Mouse (Mus musculus) midbrain, embryonic 10.5 days (tissue): ENCODE measurements at regions not wholly inside any gene's neighbourhood (a gene's known extent, or its start where the extent isn't known, plus 50 kb on each side); places are given as distances from the start of the nearest gene placed in this dataset.

ENCODE experiments used
- DNase-seq: peaks from one replicate; pipeline ENCODE4 v3.0.0-alpha.2; 2017; ENCODE audit warnings: low spot score
- H3K27ac ChIP-seq: fragments of 300-500 bp; sonication (generic); replicated peaks from 2 replicates; pipeline ENCODE4 v1.5.1; 2016; ENCODE audit warnings: mild to moderate bottlenecking
- H3K27me3 ChIP-seq: fragments of 300-500 bp; sonication (generic); 2 replicates; pipeline ENCODE4 v1.6.1; 2016; ENCODE audit warnings: low read depth, mild to moderate bottlenecking; ENCODE audit not compliant: poor library complexity, severe bottlenecking
- H3K36me3 ChIP-seq: fragments of 300-500 bp; sonication (generic); 2 replicates; pipeline ENCODE4 v1.6.1; 2016; ENCODE audit warnings: mild to moderate bottlenecking, moderate library complexity
- H3K4me1 ChIP-seq: fragments of 300-500 bp; sonication (generic); 2 replicates; pipeline ENCODE4 v1.6.1; 2016
- H3K4me3 ChIP-seq: fragments of 300-500 bp; sonication (generic); 2 replicates; pipeline ENCODE4 v1.5.1; 2016; ENCODE audit warnings: mild to moderate bottlenecking, moderate library complexity
- H3K9me3 ChIP-seq: fragments of 300-500 bp; sonication (generic); replicated peaks from 2 replicates; pipeline ENCODE4 v1.6.1; 2016; ENCODE audit warnings: mild to moderate bottlenecking
- WGBS: fragments of 180-500 bp; shearing (Covaris S2); methylation state at CpG from one replicate; pipeline ENCODE4 v1.1.7; 2016; 5-methylcytosine and 5-hydroxymethylcytosine counted together

- DNase-seq = no peak
- no peaks in the 10 kb centered on the region for H3K4me1 ChIP-seq
- H3K36me3 ChIP-seq = no peaks in the 10 kb centered on the region
- 84% methylated on average over 3 of the region's 3 CpGs for WGBS
- H3K27me3 ChIP-seq = no peaks in the 10 kb centered on the region
- H3K9me3 ChIP-seq = no peaks in the 10 kb centered on the region
- H3K4me3 ChIP-seq = no peak overlapping the region
- no peak overlapping the region for H3K27ac ChIP-seq
Measured at GRCm38 (mm10) chr15:59954345-59954744, 62.1 kb downstream of the 4933412E24Rik start.

- no peak for DNase-seq
- Histone ChIP-seq H3K4me3 (no peak overlapping the region), H3K27me3 (no peaks in the 10 kb centered on the region), H3K9me3 (no peaks in the 10 kb centered on the region), H3K36me3 (no peaks in the 10 kb centered on the region), H3K27ac (no peak overlapping the region), H3K4me1 (no peaks in the 10 kb centered on the region)
- WGBS = 88% methylated on average over 4 of the region's 4 CpGs
Measured at GRCm38 (mm10) chr15:59953857-59954256, 62.6 kb downstream of the 4933412E24Rik start.

GRCm38 (mm10) chr15:59950617-59951216, 65.7 kb downstream of the 4933412E24Rik start:
- WGBS = 97% methylated on average over 3 of the region's 3 CpGs
- Histone ChIP-seq H3K9me3 (no peaks in the 10 kb centered on the region), H3K4me1 (0 out of 2 replicates have a peak, but pooled peaks cover 2% of the 10 kb centered on the region), H3K27ac (no peak overlapping the region), H3K36me3 (no peaks in the 10 kb centered on the region), H3K27me3 (no peaks in the 10 kb centered on the region), H3K4me3 (no peak overlapping the region)
- no peak for DNase-seq

DNA sequence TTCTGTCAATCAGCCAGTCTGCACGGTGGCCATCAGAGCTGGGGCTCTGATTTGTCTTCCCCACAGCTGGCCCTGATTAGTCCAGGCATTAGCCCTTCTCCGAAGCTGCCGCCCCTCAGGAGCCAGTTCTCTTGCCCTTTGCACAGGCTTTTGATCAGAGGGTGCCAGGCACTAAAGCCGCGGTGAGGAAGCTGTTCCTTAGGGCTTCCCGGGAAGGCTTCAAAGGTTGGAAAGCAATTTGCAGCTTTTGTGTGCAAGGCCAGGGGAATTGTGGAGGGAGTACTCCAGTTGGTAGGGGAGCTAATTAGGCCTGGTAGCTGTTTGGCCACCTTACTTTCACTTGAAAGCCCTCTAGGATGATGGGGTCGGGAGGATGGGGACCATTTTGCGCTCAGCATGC, 71.2 kb downstream of the 4933412E24Rik start:
- 5% methylated on average over 8 of the region's 8 CpGs for WGBS
- no peaks in the 10 kb centered on the region for H3K36me3 ChIP-seq
- H3K27ac ChIP-seq = no peak overlapping the region
- peak; percentile 28 for DNase-seq
- no peak overlapping the region for H3K4me3 ChIP-seq
- peaks cover 10% of the 10 kb centered on the region for H3K4me1 ChIP-seq
- 0 out of 2 replicates have a peak, but pooled peaks cover 8% of the 10 kb centered on the region for H3K9me3 ChIP-seq
- peaks cover 6% of the 10 kb centered on the region; the same call in 1 of the 2 replicates for H3K27me3 ChIP-seq

- 66% methylated on average over 5 of the region's 5 CpGs for WGBS
Measured at GRCm38 (mm10) chr15:59936486-59936885, 79.9 kb downstream of the 4933412E24Rik start.

GRCm38 (mm10) chr15:59913860-59914259, 102.6 kb downstream of the 4933412E24Rik start:
- no peaks in the 10 kb centered on the region for H3K27me3 ChIP-seq
- no peak for DNase-seq
- no peaks in the 10 kb centered on the region for H3K9me3 ChIP-seq
- H3K36me3 ChIP-seq = no peaks in the 10 kb centered on the region
- H3K4me1 ChIP-seq = no peaks in the 10 kb centered on the region
- H3K4me3 ChIP-seq = no peak overlapping the region
- WGBS = 80% methylated on average over 4 of the region's 4 CpGs
- H3K27ac ChIP-seq = no peak overlapping the region

More at GRCm38 (mm10) chr15:59936486-59936885, 79.9 kb downstream of the 4933412E24Rik start:
- no peaks in the 10 kb centered on the region for H3K27me3 ChIP-seq
- H3K4me1 ChIP-seq = no peaks in the 10 kb centered on the region
- H3K27ac ChIP-seq = no peak overlapping the region
- DNase-seq = no peak
- no peak overlapping the region for H3K4me3 ChIP-seq
- H3K9me3 ChIP-seq = 0 out of 2 replicates have a peak, but pooled peaks cover 7% of the 10 kb centered on the region
- H3K36me3 ChIP-seq = no peaks in the 10 kb centered on the region

DNA sequence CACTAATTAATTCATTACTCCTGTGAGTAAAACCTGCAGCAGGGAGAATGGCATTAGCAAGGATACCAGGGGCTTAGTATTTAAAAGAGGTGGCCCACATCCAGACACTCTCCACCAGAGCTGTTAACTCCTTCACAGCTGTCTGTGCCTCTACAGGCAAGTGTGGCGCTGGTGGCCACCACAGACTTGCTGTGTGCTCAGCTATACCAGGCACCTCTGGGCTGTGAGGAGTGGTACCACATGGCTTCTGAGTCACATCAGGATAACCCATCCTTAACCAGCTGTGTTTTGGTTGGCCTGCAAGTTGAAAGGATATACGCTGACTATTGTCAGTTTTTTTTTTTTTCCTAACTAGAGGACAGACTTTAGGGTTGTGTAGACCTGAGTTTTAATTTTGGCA, 108.1 kb downstream of the 4933412E24Rik start:
- H3K27ac ChIP-seq = no peak overlapping the region
- WGBS = 77% methylated on average over 2 of the region's 2 CpGs

DNA sequence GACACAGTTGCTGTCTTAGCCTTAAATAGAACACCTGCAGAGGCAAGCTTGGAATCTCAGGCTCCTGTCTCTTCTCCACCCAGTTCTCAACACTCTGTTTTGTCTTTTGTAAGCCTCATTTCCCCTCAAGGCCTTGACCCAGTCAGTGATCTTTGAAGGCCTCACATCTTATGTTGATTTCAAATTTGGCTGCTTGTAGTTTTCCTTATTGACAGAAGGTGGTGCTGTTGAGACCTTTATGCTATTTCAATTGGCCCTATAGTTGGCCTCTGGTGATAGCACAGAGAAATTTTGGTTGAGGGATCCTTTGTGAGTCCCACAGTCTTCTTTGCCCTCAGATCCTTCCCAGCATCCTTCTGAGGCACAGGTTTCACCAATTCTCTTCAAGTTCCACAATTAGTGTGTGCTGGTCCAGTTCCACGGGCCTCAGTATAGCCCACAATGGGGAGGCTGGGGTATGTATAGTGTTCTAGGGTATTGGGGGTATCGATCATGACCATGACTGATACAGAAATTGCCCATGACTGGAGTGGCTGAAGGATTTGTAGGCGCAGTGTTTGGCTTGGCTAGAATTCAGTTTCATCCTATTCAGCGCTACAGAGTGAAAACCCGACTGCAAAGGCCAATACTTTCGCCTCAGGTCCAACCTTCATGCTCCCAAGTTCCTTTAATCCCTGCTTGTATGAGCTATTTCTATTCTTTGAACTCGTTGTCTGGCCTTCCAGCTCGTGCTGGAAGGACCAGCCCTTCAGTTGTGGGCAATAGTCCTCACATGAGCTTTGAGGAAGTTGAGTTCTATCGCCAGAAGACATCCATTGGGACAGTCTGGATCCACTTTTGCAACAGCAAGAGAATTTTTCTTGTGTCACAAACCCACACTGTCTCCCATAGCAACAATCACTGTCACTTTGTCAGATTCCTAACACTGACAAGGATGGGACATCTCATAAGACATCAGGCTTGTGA, 110.3 kb downstream of the 4933412E24Rik start:
- Histone ChIP-seq H3K27ac (no peak overlapping the region), H3K36me3 (no peaks in the 10 kb centered on the region)
- WGBS = 85% methylated on average over 9 of the region's 9 CpGs

More for the DNA sequence above, 108.1 kb downstream of the 4933412E24Rik start:
- no peaks in the 10 kb centered on the region for H3K36me3 ChIP-seq
- H3K4me3 ChIP-seq = no peak overlapping the region
- H3K27me3 ChIP-seq = no peaks in the 10 kb centered on the region
- no peaks in the 10 kb centered on the region for H3K9me3 ChIP-seq
- no peak for DNase-seq
- 0 out of 2 replicates have a peak, but pooled peaks cover 4% of the 10 kb centered on the region for H3K4me1 ChIP-seq

GRCm38 (mm10) chr15:59904741-59905140, 111.7 kb downstream of the 4933412E24Rik start:
- no peak for DNase-seq
- no peak overlapping the region for H3K4me3 ChIP-seq
- no peaks in the 10 kb centered on the region for H3K27me3 ChIP-seq
- H3K27ac ChIP-seq = no peak overlapping the region
- H3K9me3 ChIP-seq = no peaks in the 10 kb centered on the region
- 84% methylated on average over 5 of the region's 5 CpGs for WGBS
- 0 out of 2 replicates have a peak, but pooled peaks cover 4% of the 10 kb centered on the region for H3K4me1 ChIP-seq
- no peaks in the 10 kb centered on the region for H3K36me3 ChIP-seq

More for the DNA sequence above, 110.3 kb downstream of the 4933412E24Rik start:
- Histone ChIP-seq H3K27me3 (no peaks in the 10 kb centered on the region), H3K4me1 (0 out of 2 replicates have a peak, but pooled peaks cover 4% of the 10 kb centered on the region), H3K9me3 (no peaks in the 10 kb centered on the region), H3K4me3 (no peak overlapping the region)
- no peak for DNase-seq

- Histone ChIP-seq H3K4me1 (peaks cover 8% of the 10 kb centered on the region), H3K4me3 (no peak overlapping the region), H3K27me3 (no peaks in the 10 kb centered on the region), H3K27ac (no peak overlapping the region), H3K36me3 (no peaks in the 10 kb centered on the region), H3K9me3 (no peaks in the 10 kb centered on the region)
- 94% methylated on average over 2 of the region's 2 CpGs for WGBS
- no peak for DNase-seq
Measured at GRCm38 (mm10) chr15:59888996-59889395, 127.4 kb downstream of the 4933412E24Rik start.

GRCm38 (mm10) chr15:59888131-59888459, 128.3 kb downstream of the 4933412E24Rik start:
- no peaks in the 10 kb centered on the region for H3K36me3 ChIP-seq

DNA sequence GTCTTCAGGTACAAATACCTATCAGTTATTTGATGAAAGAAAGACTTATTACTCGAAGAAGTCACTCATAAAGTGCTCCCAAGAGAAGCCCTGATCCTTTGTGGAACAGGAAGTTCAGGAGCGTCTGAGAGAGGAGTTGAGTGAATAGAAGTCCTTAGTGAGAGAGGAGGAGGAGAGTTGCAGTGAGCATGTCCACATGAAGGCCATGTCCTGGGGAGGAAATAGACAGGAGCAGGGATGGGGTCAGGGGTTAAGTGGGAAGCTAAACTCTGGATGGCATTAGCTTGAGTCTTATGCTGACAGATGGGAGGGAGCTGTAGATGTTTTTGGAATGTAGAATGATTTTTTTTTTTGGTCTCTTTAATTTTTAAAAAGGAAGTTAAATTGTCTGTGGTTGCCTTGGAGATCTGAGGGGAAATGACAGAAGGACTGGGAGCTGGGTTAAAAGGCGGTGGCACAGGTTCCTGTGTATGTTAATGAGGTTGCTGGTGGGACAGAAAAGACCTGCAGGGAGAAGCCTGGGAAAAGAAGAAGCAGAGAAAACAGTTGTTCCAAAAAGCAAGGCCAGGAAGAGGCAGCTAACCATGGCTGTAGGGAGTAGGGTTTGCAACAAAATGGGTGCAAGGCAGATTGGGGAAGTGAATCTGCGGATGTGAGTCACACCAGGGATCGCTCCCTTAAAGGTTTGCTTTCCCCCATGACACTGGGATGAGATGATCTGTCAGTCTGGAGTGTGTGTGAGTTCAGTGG, 128.9 kb downstream of the 4933412E24Rik start:
- H3K27me3 ChIP-seq = no peaks in the 10 kb centered on the region

More at GRCm38 (mm10) chr15:59888131-59888459, 128.3 kb downstream of the 4933412E24Rik start:
- H3K9me3 ChIP-seq = no peaks in the 10 kb centered on the region
- no peak for DNase-seq
- no peak overlapping the region for H3K27ac ChIP-seq
- no peak overlapping the region for H3K4me3 ChIP-seq
- H3K27me3 ChIP-seq = no peaks in the 10 kb centered on the region
- peaks cover 8% of the 10 kb centered on the region for H3K4me1 ChIP-seq
- WGBS = 18% methylated on average over 2 of the region's 2 CpGs

More for the DNA sequence above, 128.9 kb downstream of the 4933412E24Rik start:
- no peak overlapping the region for H3K27ac ChIP-seq
- DNase-seq = no peak
- no peaks in the 10 kb centered on the region for H3K9me3 ChIP-seq
- 43% methylated on average over 5 of the region's 5 CpGs for WGBS
- no peak overlapping the region for H3K4me3 ChIP-seq
- H3K4me1 ChIP-seq = peaks cover 8% of the 10 kb centered on the region
- H3K36me3 ChIP-seq = no peaks in the 10 kb centered on the region
